Mouse (Mus musculus) embryonic facial prominence, embryonic 14.5 days (tissue): ENCODE data around the gene Susd5. TPM values are rescaled to one million over a fixed set of nuclear protein-coding genes. Genes with fewer than 3 reads are reported as not detected.

Source experiments
- ATAC-seq: fragments of 200-750 bp; cut with Nextera tagmentation; 2 replicates; pipeline ENCODE4 v1.8.0; 2017; ENCODE audit warnings: low read depth, moderate number of reproducible peaks, moderate TSS enrichment
- DNase-seq: peaks from one replicate; pipeline ENCODE4 v3.0.0-alpha.2; 2015; ENCODE audit warnings: low spot score
- H3K27ac ChIP-seq: fragments of 300-500 bp; sonication (generic); replicated peaks from 2 replicates; pipeline ENCODE4 v1.5.1; 2014; ENCODE audit warnings: low read depth, mild to moderate bottlenecking, low read length, moderate library complexity
- H3K27me3 ChIP-seq: fragments of 300-500 bp; sonication (generic); replicated peaks from 2 replicates; pipeline ENCODE4 v1.6.1; 2014; ENCODE audit warnings: low read length; ENCODE audit not compliant: control insufficient read depth, insufficient read depth
- H3K36me3 ChIP-seq: fragments of 300-500 bp; sonication (generic); 2 replicates; pipeline ENCODE4 v1.6.1; 2014; ENCODE audit warnings: low read length, mixed read lengths; ENCODE audit not compliant: control insufficient read depth, insufficient read depth
- H3K4me1 ChIP-seq: fragments of 300-500 bp; sonication (generic); 2 replicates; pipeline ENCODE4 v1.6.1; 2014; ENCODE audit warnings: antibody characterized with exemption, low read length; ENCODE audit not compliant: control insufficient read depth, insufficient read depth
- H3K4me2 ChIP-seq: fragments of 300-500 bp; sonication (generic); 2 replicates; pipeline ENCODE4 v1.6.1; 2014; ENCODE audit warnings: low read depth, mild to moderate bottlenecking, low read length, moderate library complexity, mixed read lengths
- H3K4me3 ChIP-seq: fragments of 300-500 bp; sonication (generic); 2 replicates; pipeline ENCODE4 v1.5.1; 2014; ENCODE audit warnings: low read depth, mild to moderate bottlenecking, low read length
- H3K9ac ChIP-seq: fragments of 300-500 bp; sonication (generic); 2 replicates; pipeline ENCODE4 v1.6.1; 2014; ENCODE audit warnings: low read depth, mild to moderate bottlenecking, low read length, moderate library complexity, mixed read lengths
- H3K9me3 ChIP-seq: fragments of 300-500 bp; sonication (generic); 2 replicates; pipeline ENCODE4 v1.6.1; 2016; ENCODE audit warnings: low read length; ENCODE audit not compliant: control insufficient read depth
- WGBS: fragments of 180-500 bp; shearing (Covaris S2); extraction: QIAGEN DNeasy Blood & Tissue Kit; methylation state at CpG from one replicate; pipeline ENCODE4 v1.1.7; 2014; 5-methylcytosine and 5-hydroxymethylcytosine counted together
- polyA plus RNA-seq: library from polyadenylated mRNA; unstranded; fragments of >200 nt; fragmentation: Nextera tagmentation; extraction: Ambion mirVana; gene quantifications from 2 replicates; pipeline ENCODE4 v1.2.1, GENCODE M21; 2014

Gene Susd5
- polyA plus RNA-seq, 1 experiment from 2014 or later: 9.2 TPM

DNA sequence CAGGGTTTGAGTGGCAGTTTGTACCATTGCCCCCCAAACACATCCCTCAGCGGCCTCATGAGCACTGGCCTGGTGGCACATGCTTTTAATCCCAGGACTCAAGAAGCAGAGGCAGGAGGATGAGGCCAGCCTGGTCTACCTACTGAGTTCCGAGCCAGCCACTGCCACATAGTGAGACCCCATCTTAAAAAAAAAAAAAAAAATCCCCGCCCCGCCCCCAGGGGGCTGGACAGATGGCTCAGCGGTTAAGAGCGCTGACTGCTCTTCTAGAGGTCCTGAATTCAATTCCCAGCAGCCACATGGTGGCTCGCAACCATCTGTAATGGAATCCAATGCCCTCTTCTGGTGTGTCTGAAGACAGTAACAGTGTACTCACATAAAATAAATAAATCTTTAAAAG lies 6.8 kb upstream of the Susd5 start:
- 88% methylated on average over 7 of the region's 7 CpGs for WGBS
- no peaks in the 10 kb centered on the region for H3K4me1 ChIP-seq
- H3K36me3 ChIP-seq: no peaks in the 10 kb centered on the region
- H3K9me3 ChIP-seq: no peaks in the 10 kb centered on the region
- no peaks in the 10 kb centered on the region for H3K27me3 ChIP-seq
- ATAC-seq (no peak), DNase-seq (no peak)
- H3K4me3 ChIP-seq: no peak overlapping the region
- no peak overlapping the region for H3K4me2 ChIP-seq
- H3K9ac ChIP-seq: no peak overlapping the region
- no peak overlapping the region for H3K27ac ChIP-seq

DNA sequence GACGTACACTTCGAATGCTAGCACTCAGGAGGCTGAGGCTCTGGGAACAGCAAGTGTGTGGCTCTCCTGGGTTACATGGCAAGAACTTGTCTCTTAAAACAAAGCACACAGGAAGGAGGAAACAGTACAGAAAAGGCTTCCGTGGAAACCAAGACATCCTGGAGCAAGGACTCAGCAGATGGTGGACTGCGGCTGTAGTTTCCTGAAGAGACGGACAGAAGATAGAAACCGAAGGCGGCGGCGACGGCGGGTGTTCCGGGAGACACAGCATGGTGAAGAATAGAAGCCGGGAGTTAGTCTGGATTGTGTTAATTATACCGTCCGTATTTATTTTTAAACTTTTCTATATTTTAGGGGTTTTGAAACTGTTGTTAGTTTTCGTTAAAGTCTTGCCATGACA lies 6.2 kb upstream of the Susd5 start:
- 88% methylated on average over 16 of the region's 16 CpGs for WGBS
- Histone ChIP-seq H3K9me3 (no peaks in the 10 kb centered on the region), H3K4me2 (no peak overlapping the region), H3K4me3 (no peak overlapping the region), H3K9ac (no peak overlapping the region), H3K27ac (no peak overlapping the region), H3K27me3 (peaks cover 6% of the 10 kb centered on the region; the same call in 1 of the 2 replicates), H3K36me3 (no peaks in the 10 kb centered on the region), H3K4me1 (no peaks in the 10 kb centered on the region)
- ATAC-seq (no peak), DNase-seq (no peak)

DNA sequence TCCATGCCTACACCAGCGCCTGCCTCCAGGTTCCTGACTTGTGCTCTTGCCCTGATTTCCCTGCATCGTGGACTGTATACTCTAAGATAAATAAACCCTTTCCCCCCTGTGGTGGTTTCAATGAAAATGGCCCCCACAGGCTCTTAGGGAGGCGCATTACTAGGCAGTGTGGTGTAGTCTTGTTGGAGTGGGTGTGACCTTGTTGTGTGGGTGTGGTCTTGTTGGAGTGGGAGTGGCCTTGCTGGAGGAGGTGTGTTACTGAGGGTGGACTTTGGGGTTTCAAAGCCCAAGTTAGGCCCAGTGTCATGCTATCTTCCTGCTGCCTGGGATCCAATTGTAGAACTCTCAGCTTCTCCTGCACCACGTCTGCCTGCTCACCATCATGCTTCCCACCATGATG lies 4.9 kb upstream of the Susd5 start:
- ATAC-seq (0 out of 2 replicates have a peak, but pooled peaks have one; percentile 12), DNase-seq (no peak)
- Histone ChIP-seq H3K4me2 (no peak overlapping the region), H3K9me3 (no peaks in the 10 kb centered on the region), H3K4me1 (no peaks in the 10 kb centered on the region), H3K9ac (no peak overlapping the region), H3K27me3 (peaks cover 19% of the 10 kb centered on the region), H3K27ac (no peak overlapping the region), H3K36me3 (no peaks in the 10 kb centered on the region), H3K4me3 (no peak overlapping the region)
- 73% methylated on average over 4 of the region's 4 CpGs for WGBS

DNA sequence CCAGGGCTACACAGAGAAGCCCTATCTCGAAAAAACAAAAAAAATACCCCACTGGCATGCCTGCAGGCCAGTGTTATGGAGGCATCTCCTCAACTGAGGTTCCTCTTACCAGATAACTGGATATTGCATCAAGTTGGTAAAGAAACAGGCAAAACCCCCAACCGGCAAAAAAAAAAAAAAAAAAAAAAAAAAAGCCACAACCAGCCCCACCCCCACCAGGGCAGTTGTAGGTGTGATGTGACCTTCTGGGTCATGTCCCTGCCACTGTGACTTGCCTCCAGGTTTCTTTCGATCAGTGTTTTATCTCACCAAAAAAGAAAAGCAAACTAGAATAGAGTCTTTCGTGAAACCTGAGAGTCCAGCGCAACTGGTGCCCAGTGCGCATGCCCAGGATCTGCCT lies 4.1 kb upstream of the Susd5 start:
- Histone ChIP-seq H3K9me3 (no peaks in the 10 kb centered on the region), H3K4me2 (no peak overlapping the region)
- 76% methylated on average over 6 of the region's 6 CpGs for WGBS

DNA sequence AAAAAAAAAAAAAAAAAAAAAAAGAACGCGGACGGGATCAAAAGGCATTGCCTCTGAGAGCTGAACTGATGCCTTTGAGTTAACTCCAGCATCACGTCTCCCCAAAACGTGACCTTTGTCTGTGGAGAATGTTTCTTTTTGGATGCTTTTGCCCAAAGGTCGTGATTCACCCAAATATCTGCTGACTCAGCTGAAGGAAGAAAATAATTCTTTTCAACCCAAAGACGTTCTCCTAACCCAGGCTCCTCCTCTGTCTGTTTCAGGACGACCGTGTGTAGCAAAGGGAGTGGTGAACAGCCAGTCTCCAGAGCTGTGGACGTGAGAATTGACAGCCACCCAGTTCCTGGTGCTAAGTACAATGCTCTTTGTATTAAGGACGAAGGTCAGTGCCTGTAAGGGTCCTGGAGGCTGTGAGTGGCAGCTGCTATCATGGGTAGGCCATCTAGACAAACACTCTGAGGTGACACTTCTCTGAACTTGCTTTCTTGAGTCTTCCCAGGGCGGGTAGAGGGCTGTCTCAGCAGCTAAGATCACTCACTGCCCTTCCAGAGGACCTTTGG lies 11.6 kb downstream of the Susd5 start:
- H3K9me3 ChIP-seq: no peaks in the 10 kb centered on the region
- DNase-seq (no peak), ATAC-seq (no peak)
- H3K9ac ChIP-seq: no peak overlapping the region
- WGBS: 52% methylated on average over 12 of the region's 12 CpGs
- H3K36me3 ChIP-seq: no peaks in the 10 kb centered on the region
- no peak overlapping the region for H3K27ac ChIP-seq
- H3K4me3 ChIP-seq: no peak overlapping the region
- no peaks in the 10 kb centered on the region for H3K27me3 ChIP-seq
- H3K4me1 ChIP-seq: no peaks in the 10 kb centered on the region
- no peak overlapping the region for H3K4me2 ChIP-seq

More for the DNA sequence above, 4.1 kb upstream of the Susd5 start:
- DNase-seq (no peak), ATAC-seq (no peak)
- Histone ChIP-seq H3K36me3 (no peaks in the 10 kb centered on the region), H3K9ac (no peak overlapping the region), H3K4me1 (no peaks in the 10 kb centered on the region), H3K4me3 (no peak overlapping the region), H3K27me3 (peaks cover 27% of the 10 kb centered on the region), H3K27ac (no peak overlapping the region)

DNA sequence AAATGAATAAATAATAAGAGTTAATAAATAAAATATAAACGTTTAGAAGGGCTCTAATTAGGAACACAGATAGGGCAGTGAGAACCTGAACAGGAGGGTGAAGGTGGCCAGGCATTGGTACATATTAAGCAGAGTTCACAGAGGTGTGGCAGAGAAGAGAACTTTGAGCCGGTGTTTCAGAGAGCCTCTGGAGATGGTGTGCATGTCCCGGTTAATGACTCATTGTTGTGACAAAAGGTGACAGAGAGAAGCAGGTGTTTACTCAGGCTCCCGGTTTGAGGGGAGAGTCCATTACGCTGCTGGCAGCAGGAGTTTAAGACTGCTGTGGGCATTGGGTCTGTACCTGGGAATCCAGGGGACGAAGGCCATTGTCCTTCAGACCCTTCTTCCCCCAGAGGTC lies 12.4 kb downstream of the Susd5 start:
- Histone ChIP-seq H3K9me3 (no peaks in the 10 kb centered on the region), H3K36me3 (no peaks in the 10 kb centered on the region), H3K27me3 (no peaks in the 10 kb centered on the region), H3K27ac (no peak overlapping the region), H3K4me2 (no peak overlapping the region), H3K4me3 (no peak overlapping the region), H3K4me1 (no peaks in the 10 kb centered on the region), H3K9ac (no peak overlapping the region)
- no peak for DNase-seq
- 58% methylated on average over 6 of the region's 6 CpGs for WGBS
- no peak for ATAC-seq

DNA sequence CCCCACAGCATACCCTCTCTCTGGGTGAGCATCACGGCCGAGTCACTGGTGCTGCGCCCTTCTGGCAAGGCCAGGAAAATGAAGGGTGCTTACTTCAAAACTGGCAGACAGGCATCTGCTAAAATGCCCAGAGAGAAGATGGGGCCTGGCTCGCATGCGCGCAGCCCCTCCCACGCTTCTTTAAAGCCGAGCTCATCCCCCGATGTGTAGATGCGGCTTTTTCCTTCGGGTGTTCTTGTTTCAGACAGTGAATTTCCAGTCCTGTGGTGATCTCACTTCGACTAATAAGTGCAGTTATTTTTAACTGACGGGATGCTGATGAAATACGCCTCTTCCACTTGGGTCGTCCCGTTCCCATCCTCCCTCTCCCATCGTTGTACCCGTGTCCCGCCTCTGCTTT lies 16.7 kb downstream of the Susd5 start:
- WGBS: 81% methylated on average over 19 of the region's 19 CpGs
- no peak overlapping the region for H3K4me3 ChIP-seq
- no peaks in the 10 kb centered on the region for H3K4me1 ChIP-seq
- no peak overlapping the region for H3K4me2 ChIP-seq
- no peak overlapping the region for H3K27ac ChIP-seq
- no peaks in the 10 kb centered on the region for H3K36me3 ChIP-seq
- ATAC-seq (no peak), DNase-seq (no peak)
- no peaks in the 10 kb centered on the region for H3K9me3 ChIP-seq
- H3K9ac ChIP-seq: no peak overlapping the region
- no peaks in the 10 kb centered on the region for H3K27me3 ChIP-seq

DNA sequence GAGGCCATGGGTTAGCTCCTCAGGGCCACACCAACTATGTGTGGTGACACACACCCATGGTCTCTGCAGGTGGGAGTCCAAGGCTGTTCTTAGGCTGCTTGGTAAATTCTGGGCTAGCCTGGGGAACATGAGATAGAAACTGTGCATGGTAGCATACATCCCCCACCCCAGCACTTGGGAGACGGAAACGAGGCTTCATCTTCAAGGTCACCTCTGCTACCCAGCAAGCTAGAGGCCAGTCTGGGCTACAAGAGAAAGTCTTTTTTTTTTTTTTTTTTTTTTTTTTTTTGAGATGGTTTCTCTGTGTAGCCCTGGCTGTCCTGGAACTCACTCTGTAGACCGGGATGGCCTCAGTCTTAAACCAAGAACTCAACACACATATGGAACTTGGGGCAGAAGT lies 29.5 kb downstream of the Susd5 start:
- H3K27ac ChIP-seq: no peak overlapping the region
- H3K36me3 ChIP-seq: no peaks in the 10 kb centered on the region
- 89% methylated on average over 3 of the region's 3 CpGs for WGBS
- H3K4me2 ChIP-seq: no peak overlapping the region
- no peaks in the 10 kb centered on the region for H3K9me3 ChIP-seq
- no peak for ATAC-seq
- H3K4me3 ChIP-seq: no peak overlapping the region
- no peaks in the 10 kb centered on the region for H3K4me1 ChIP-seq
- H3K9ac ChIP-seq: no peak overlapping the region
- H3K27me3 ChIP-seq: no peaks in the 10 kb centered on the region
- no peak for DNase-seq

DNA sequence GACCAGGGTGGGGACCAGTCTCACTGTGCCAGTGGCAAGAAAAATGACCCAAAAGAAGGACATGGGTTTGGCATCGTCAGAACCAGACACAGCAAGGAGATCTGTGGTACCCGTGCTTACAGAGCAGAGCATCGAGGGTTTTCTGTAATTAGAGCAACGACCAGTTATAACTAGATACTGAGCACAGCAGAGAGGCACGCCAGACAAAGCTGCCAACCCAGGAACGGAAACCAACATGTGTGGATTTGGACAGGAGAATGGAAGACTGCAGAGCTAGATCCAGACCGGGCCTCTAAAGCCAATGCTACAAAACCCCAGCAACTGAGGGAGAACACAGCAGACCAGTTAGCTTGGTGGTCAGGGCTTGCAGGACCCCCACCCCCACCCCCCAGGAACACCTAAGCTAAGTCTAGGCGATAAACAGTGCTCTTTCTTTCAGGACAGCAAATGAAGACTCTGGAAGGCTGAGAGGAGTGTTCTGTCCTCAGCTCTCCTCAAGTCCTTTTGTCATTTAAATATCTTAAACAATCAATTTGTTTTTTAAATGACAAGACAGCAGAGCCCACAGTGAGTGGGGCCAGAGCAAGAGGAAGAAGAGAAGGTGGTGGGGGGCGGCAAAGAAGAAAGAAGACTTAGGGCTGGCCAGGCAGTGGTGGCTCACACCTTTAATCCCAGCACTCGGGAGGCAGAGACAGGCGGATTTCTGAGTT lies 30.3 kb downstream of the Susd5 start:
- Histone ChIP-seq H3K4me1 (no peaks in the 10 kb centered on the region), H3K27ac (no peak overlapping the region), H3K4me2 (no peak overlapping the region), H3K4me3 (no peak overlapping the region), H3K27me3 (no peaks in the 10 kb centered on the region), H3K36me3 (no peaks in the 10 kb centered on the region), H3K9ac (no peak overlapping the region), H3K9me3 (no peaks in the 10 kb centered on the region)
- DNase-seq (no peak), ATAC-seq (no peak)
- WGBS: 79% methylated on average over 11 of the region's 11 CpGs
